Mouse (Mus musculus) intestine, postnatal 0 days (tissue): ENCODE data around the gene Cel. TPM values are rescaled to one million over a fixed set of nuclear protein-coding genes. Genes with fewer than 3 reads are reported as not detected.

Experiments used
- ATAC-seq: fragments of 200-750 bp; cut with Nextera tagmentation; 2 replicates; pipeline ENCODE4 v1.8.0; 2017; ENCODE audit warnings: mild to moderate bottlenecking, moderate TSS enrichment, moderate library complexity
- H3K27ac ChIP-seq: fragments of 300-500 bp; sonication (generic); 2 replicates; pipeline ENCODE4 v1.5.1; 2014; ENCODE audit warnings: mild to moderate bottlenecking, low read depth, low read length, moderate library complexity
- H3K27me3 ChIP-seq: fragments of 300-500 bp; sonication (generic); replicated peaks from 2 replicates; pipeline ENCODE4 v1.6.1; 2014; ENCODE audit warnings: low read length, mixed read lengths; ENCODE audit not compliant: control insufficient read depth, insufficient read depth
- H3K36me3 ChIP-seq: fragments of 300-500 bp; sonication (generic); 2 replicates; pipeline ENCODE4 v1.6.1; 2014; ENCODE audit warnings: mild to moderate bottlenecking, moderate library complexity; ENCODE audit not compliant: control insufficient read depth, insufficient read depth
- H3K4me1 ChIP-seq: fragments of 300-500 bp; sonication (generic); replicated peaks from 2 replicates; pipeline ENCODE4 v1.6.1; 2014; ENCODE audit warnings: antibody characterized with exemption, low read length, mixed read lengths; ENCODE audit not compliant: control insufficient read depth, insufficient read depth
- H3K4me2 ChIP-seq: fragments of 300-500 bp; sonication (generic); replicated peaks from 2 replicates; pipeline ENCODE4 v1.6.1; 2014; ENCODE audit warnings: low read depth, mild to moderate bottlenecking, moderate library complexity
- H3K4me3 ChIP-seq: fragments of 300-500 bp; sonication (generic); 2 replicates; pipeline ENCODE4 v1.5.1; 2014; ENCODE audit warnings: low read depth, low read length
- H3K9ac ChIP-seq: fragments of 300-500 bp; sonication (generic); 2 replicates; pipeline ENCODE4 v1.6.1; 2014; ENCODE audit warnings: mild to moderate bottlenecking, low read depth, low read length
- H3K9me3 ChIP-seq: fragments of 300-500 bp; sonication (generic); 2 replicates; pipeline ENCODE4 v1.6.1; 2016; ENCODE audit warnings: mixed run types; ENCODE audit not compliant: control insufficient read depth
- CTCF ChIP-seq: sonication (generic); IDR thresholded peaks from 2 replicates; pipeline ENCODE4 v1.5.1; 2016; ENCODE audit warnings: low read depth, mild to moderate bottlenecking, control low read depth, antibody characterized with exemption, moderate library complexity
- WGBS: fragments of 180-500 bp; shearing (Covaris S2); extraction: QIAGEN DNeasy Blood & Tissue Kit; methylation state at CpG from one replicate; pipeline ENCODE4 v1.1.7; 2014; 5-methylcytosine and 5-hydroxymethylcytosine counted together
- polyA plus RNA-seq: library from polyadenylated mRNA; unstranded; fragments of >200 nt; fragmentation: Nextera tagmentation; extraction: Ambion mirVana; gene quantifications from 2 replicates; pipeline ENCODE4 v1.2.1, GENCODE M21; 2015

Cel gene
- polyA plus RNA-seq, 1 experiment from 2014 or later = 5.5 TPM

GRCm38 (mm10) chr2:28525943-28526876 lies 37.0 kb downstream of the Cel start:
- TF ChIP-seq CTCF = peak; percentile 72
- ATAC-seq = peak; percentile 50
- WGBS = 16% methylated on average over 12 of the region's 12 CpGs

GRCm38 (mm10) chr2:28525219-28525942 lies 37.8 kb downstream of the Cel start:
- no peaks in the 10 kb centered on the region for H3K27me3 ChIP-seq
- H3K27ac ChIP-seq = peak overlapping the region; percentile 82
- peak overlapping the region; percentile 46 for H3K4me2 ChIP-seq
- H3K4me1 ChIP-seq = peaks cover 13% of the 10 kb centered on the region
- 13% methylated on average over 11 of the region's 11 CpGs for WGBS
- H3K9me3 ChIP-seq = no peaks in the 10 kb centered on the region
- H3K36me3 ChIP-seq = 0 out of 2 replicates have a peak, but pooled peaks cover 9% of the 10 kb centered on the region
- no peak overlapping the region for H3K9ac ChIP-seq
- no peak overlapping the region for H3K4me3 ChIP-seq
- ATAC-seq = peak; percentile 86
- TF ChIP-seq CTCF = no peak

More at GRCm38 (mm10) chr2:28525943-28526876, 37.0 kb downstream of the Cel start:
- Histone ChIP-seq H3K27me3 (no peaks in the 10 kb centered on the region), H3K27ac (peak overlapping the region; percentile 82), H3K36me3 (0 out of 2 replicates have a peak, but pooled peaks cover 9% of the 10 kb centered on the region), H3K9ac (no peak overlapping the region), H3K9me3 (no peaks in the 10 kb centered on the region), H3K4me1 (peaks cover 13% of the 10 kb centered on the region), H3K4me2 (peak overlapping the region; percentile 46), H3K4me3 (no peak overlapping the region)

- H3K4me2 ChIP-seq = no peak overlapping the region
- WGBS = 85% methylated on average over 10 of the region's 10 CpGs
- ATAC-seq = no peak
- 0 out of 2 replicates have a peak, but pooled peaks cover 9% of the 10 kb centered on the region for H3K36me3 ChIP-seq
- H3K9me3 ChIP-seq = no peaks in the 10 kb centered on the region
- no peaks in the 10 kb centered on the region for H3K27me3 ChIP-seq
- peaks cover 13% of the 10 kb centered on the region for H3K4me1 ChIP-seq
- no peak overlapping the region for H3K4me3 ChIP-seq
- no peak overlapping the region for H3K9ac ChIP-seq
- no peak for TF ChIP-seq CTCF
- 0 out of 2 replicates have a peak overlapping the region, but pooled peaks have one; percentile 82 for H3K27ac ChIP-seq
Measured at GRCm38 (mm10) chr2:28524406-28524805, 38.8 kb downstream of the Cel start.

GRCm38 (mm10) chr2:28523643-28524117 lies 39.5 kb downstream of the Cel start:
- WGBS = 21% methylated on average over 5 of the region's 5 CpGs
- no peak overlapping the region for H3K9ac ChIP-seq
- no peak for TF ChIP-seq CTCF

GRCm38 (mm10) chr2:28522166-28522565 lies 41.0 kb downstream of the Cel start:
- no peak for ATAC-seq
- no peak overlapping the region for H3K4me2 ChIP-seq

More at GRCm38 (mm10) chr2:28523643-28524117, 39.5 kb downstream of the Cel start:
- ATAC-seq = peak; percentile 61
- Histone ChIP-seq H3K4me3 (no peak overlapping the region), H3K27me3 (no peaks in the 10 kb centered on the region), H3K4me1 (peaks cover 13% of the 10 kb centered on the region), H3K9me3 (no peaks in the 10 kb centered on the region), H3K36me3 (0 out of 2 replicates have a peak, but pooled peaks cover 9% of the 10 kb centered on the region), H3K27ac (no peak overlapping the region), H3K4me2 (no peak overlapping the region)

More at GRCm38 (mm10) chr2:28522166-28522565, 41.0 kb downstream of the Cel start:
- 0 out of 2 replicates have a peak, but pooled peaks cover 9% of the 10 kb centered on the region for H3K36me3 ChIP-seq
- H3K9ac ChIP-seq = no peak overlapping the region
- H3K4me1 ChIP-seq = peaks cover 20% of the 10 kb centered on the region
- no peaks in the 10 kb centered on the region for H3K27me3 ChIP-seq
- no peak for TF ChIP-seq CTCF
- WGBS = 76% methylated on average over 4 of the region's 4 CpGs
- H3K9me3 ChIP-seq = no peaks in the 10 kb centered on the region
- H3K4me3 ChIP-seq = no peak overlapping the region
- H3K27ac ChIP-seq = no peak overlapping the region
